Mouse (Mus musculus): ENCODE data around the gene Eif2b5.

Gene Eif2b5

GRCm38 (mm10) chr16:20489233-20489632 is 9.4 kb upstream of the Eif2b5 start:
- no peak for DNase-seq (ENCODE audit: low read depth, low spot score)

- DNase-seq (ENCODE audit: low read depth, low spot score) = no peak
Measured at GRCm38 (mm10) chr16:20490581-20490980, 8.0 kb upstream of the Eif2b5 start.

GRCm38 (mm10) chr16:20491301-20491700 is 7.3 kb upstream of the Eif2b5 start:
- no peak for DNase-seq (ENCODE audit: low read depth, low spot score)

GRCm38 (mm10) chr16:20493452-20493851 is 5.2 kb upstream of the Eif2b5 start:
- DNase-seq (ENCODE audit: low read depth, low spot score) = no peak

- DNase-seq (ENCODE audit: low read depth, low spot score) = peak; percentile 40
Measured at GRCm38 (mm10) chr16:20496671-20497600, 1.7 kb upstream of the Eif2b5 start.

- DNase-seq (ENCODE audit: low read depth, low spot score) = no peak
Measured at GRCm38 (mm10) chr16:20497980-20498676, 489 bp upstream of the Eif2b5 start.

GRCm38 (mm10) chr16:20506000-20506399 is 7.4 kb downstream of the Eif2b5 start:
- DNase-seq (ENCODE audit: low read depth, low spot score) = no peak

- DNase-seq (ENCODE audit: low read depth, low spot score) = no peak
Measured at GRCm38 (mm10) chr16:20509349-20509748, 10.7 kb downstream of the Eif2b5 start.

- no peak for DNase-seq (ENCODE audit: low read depth, low spot score)
Measured at GRCm38 (mm10) chr16:20511277-20511847, 12.7 kb downstream of the Eif2b5 start.

- no peak for DNase-seq (ENCODE audit: low read depth, low spot score)
Measured at GRCm38 (mm10) chr16:20516032-20516431, 17.4 kb downstream of the Eif2b5 start.

- DNase-seq (ENCODE audit: low read depth, low spot score) = peak; percentile 74
Measured at GRCm38 (mm10) chr16:20516726-20517201, 18.1 kb downstream of the Eif2b5 start, which contains the start of gene Dvl3. TSS of gene Dvl3 (plus strand) at chr16:20516982.

- no peak for DNase-seq (ENCODE audit: low read depth, low spot score)
Measured at GRCm38 (mm10) chr16:20517216-20517615, 18.6 kb downstream of the Eif2b5 start.

GRCm38 (mm10) chr16:20517701-20518374 is 19.2 kb downstream of the Eif2b5 start:
- no peak for DNase-seq (ENCODE audit: low read depth, low spot score)

GRCm38 (mm10) chr16:20523886-20524285 is 25.3 kb downstream of the Eif2b5 start:
- no peak for DNase-seq (ENCODE audit: low read depth, low spot score)

- no peak for DNase-seq (ENCODE audit: low read depth, low spot score)
Measured at GRCm38 (mm10) chr16:20528779-20529178, 30.2 kb downstream of the Eif2b5 start.

- no peak for DNase-seq (ENCODE audit: low read depth, low spot score)
Measured at GRCm38 (mm10) chr16:20529375-20529774, 30.8 kb downstream of the Eif2b5 start.

GRCm38 (mm10) chr16:20530941-20531340 is 32.3 kb downstream of the Eif2b5 start:
- DNase-seq (ENCODE audit: low read depth, low spot score) = no peak

GRCm38 (mm10) chr16:20534617-20535295 is 36.1 kb downstream of the Eif2b5 start:
- no peak for DNase-seq (ENCODE audit: low read depth, low spot score)

- DNase-seq (ENCODE audit: low read depth, low spot score) = peak; percentile 99
Measured at GRCm38 (mm10) chr16:20535296-20536080, 36.9 kb downstream of the Eif2b5 start, which contains the start of gene Ap2m1. TSS of gene Ap2m1 (plus strand) at chr16:20535478.

GRCm38 (mm10) chr16:20536081-20536665 is 37.6 kb downstream of the Eif2b5 start:
- no peak for DNase-seq (ENCODE audit: low read depth, low spot score)

Measured in brain, embryonic 18.5 days (tissue).